Mouse (Mus musculus) right cerebral cortex, postnatal 25 days (tissue): ENCODE measurements at regions not wholly inside any gene's neighbourhood (a gene's known extent, or its start where the extent isn't known, plus 50 kb on each side); places are given as distances from the start of the nearest gene placed in this dataset.
A peak's percentile ranks its signal among the peaks of the same experiment; 100 is the strongest.

ENCODE experiments used
- DNase-seq: peaks from one replicate; pipeline ENCODE4 v3.0.0; 2022

GRCm38 (mm10) chr2:147926861-147927260, 119.9 kb downstream of the Foxa2 start:
- DNase-seq: no peak

DNA sequence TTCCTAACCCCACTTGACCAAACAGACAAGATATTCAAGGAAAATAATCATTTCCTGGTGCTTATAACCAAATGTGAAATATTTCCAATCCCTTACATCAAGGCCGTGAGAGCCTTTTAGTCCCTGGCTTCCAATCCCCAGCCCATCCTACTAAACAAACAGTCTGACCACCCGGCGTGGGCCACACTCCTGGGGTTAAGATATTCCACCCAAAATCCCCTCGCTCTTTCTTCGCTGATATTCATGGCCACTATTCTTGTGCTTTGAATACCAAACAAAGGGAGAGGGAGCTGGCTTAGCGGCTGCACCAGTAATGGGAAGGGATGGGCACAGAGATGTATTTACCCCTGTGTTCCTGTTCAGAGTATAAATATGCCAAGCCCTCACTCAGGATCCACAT, 139.4 kb downstream of the Foxa2 start:
- no peak for DNase-seq

- no peak for DNase-seq
Measured at GRCm38 (mm10) chr2:147905759-147906740, 140.7 kb downstream of the Foxa2 start.

DNA sequence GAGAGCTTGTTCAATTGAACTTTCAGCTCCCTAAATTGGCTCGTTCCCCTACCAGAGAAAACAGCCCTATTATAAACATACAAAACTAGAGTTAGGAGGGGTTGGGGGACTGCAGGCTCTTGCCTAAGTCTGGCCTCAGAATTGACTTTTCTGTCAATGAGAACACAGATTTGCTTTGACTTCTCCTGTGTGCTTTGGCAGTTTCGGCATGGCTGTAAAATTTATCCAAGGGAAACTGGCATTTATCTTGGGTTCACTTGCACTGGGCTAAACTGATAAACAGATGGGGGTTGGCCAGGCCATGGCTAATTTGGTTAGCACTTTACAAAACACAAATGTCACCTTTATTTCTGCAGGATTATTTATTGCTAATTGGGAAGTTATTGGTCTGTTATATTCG, 141.7 kb downstream of the Foxa2 start:
- no peak for DNase-seq

GRCm38 (mm10) chr2:147899236-147899635, 147.5 kb downstream of the Foxa2 start:
- DNase-seq: no peak

- peak; percentile 10 for DNase-seq
Measured at GRCm38 (mm10) chr2:147895691-147896090, 151.1 kb downstream of the Foxa2 start.

GRCm38 (mm10) chr2:147894213-147894612, 152.6 kb downstream of the Foxa2 start:
- DNase-seq: no peak

DNA sequence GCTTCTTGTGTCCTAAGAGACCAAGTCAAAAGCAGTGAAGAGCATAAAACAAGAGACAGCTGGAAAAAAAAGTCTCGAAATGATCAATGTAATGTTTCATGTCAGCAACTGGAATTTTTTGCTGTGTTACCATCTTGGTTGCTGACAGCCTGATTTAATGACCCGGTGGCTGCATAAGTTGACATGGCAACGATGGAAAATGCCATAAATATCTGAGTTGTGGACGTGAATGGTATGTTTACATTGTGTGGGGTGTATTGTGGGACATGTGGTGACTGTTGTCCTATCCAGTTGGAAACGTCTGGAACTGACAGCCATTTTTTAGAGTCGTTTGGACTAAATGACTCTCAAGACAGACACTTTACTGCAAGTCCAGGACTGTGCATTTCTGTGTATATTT, 160.6 kb downstream of the Foxa2 start:
- DNase-seq: no peak

DNA sequence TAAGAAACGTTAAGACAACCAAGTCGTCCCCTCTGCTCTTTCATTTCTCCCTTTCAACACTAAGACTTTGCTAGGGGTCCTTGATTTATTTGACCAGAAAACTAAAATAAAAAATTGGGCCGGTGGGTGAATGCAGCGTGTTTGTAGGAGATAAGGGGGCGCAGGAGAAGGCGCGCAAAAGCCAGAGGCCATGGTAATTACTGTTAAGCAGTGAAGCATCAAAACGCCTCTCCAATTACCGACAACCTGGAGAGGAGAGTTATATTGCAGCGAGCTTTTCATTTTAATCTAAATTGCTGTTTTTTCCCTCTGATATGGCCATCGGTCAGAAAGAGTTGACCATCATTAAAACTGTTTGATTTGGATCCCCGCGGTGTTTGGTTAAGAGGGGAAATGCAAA, 168.9 kb downstream of the Foxa2 start:
- DNase-seq: no peak

GRCm38 (mm10) chr2:147877543-147877904, 169.2 kb downstream of the Foxa2 start:
- no peak for DNase-seq

- DNase-seq: no peak
Measured at GRCm38 (mm10) chr2:147876708-147877542, 169.8 kb downstream of the Foxa2 start.

GRCm38 (mm10) chr2:147872972-147873371, 173.8 kb downstream of the Foxa2 start:
- DNase-seq: no peak

DNA sequence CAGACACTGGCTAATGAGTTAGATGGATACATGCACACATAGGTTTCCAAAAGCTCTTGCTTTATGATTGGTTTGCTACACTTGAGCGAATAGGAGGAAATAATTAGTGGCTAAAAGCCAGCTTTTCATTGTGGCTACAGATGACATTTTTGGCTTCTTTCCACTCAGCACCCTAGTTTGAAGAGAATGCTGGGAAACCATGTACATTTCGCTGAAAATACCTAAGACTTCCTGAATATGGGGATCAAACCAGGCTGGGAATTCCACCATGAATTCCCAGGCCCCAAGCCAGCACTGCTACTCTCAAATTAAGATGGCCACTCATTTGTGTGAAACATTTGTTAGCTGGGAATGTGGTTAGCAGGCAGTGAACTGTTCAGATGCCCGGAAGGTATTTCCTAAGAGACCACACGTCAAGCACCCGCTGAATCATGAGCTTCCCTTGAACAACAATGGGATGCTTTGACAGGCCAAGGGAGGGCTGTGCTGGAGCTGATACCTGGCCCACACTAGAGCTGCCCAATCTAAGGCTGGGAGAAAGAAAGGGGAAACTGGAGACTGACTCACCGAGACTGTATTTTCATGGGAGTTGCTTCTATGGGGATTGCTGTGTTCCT, 195.5 kb downstream of the Foxa2 start:
- no peak for DNase-seq

GRCm38 (mm10) chr2:147846968-147847749, 199.6 kb downstream of the Foxa2 start:
- DNase-seq: peak; percentile 12

DNA sequence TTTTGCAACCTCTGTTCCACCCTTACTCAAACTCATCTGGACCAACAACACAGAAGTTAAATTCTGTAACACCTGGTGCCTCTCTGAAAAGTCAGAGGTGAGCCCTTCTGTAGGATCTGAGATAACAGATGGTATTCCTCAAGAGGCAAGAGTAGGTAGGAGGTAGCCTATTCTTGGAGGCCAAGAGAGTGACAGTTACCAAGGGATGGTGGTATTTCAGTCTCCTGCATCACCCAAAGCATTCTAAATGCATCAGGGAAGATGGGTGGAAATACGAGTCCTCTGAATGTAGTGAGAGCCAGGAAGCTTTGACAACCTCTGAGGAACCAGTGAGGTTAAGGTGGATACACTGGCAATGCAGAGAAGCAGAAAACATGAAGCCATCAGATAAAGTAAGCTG, 201.5 kb downstream of the Foxa2 start:
- DNase-seq: no peak

GRCm38 (mm10) chr2:147840936-147841335, 205.8 kb downstream of the Foxa2 start:
- no peak for DNase-seq

DNA sequence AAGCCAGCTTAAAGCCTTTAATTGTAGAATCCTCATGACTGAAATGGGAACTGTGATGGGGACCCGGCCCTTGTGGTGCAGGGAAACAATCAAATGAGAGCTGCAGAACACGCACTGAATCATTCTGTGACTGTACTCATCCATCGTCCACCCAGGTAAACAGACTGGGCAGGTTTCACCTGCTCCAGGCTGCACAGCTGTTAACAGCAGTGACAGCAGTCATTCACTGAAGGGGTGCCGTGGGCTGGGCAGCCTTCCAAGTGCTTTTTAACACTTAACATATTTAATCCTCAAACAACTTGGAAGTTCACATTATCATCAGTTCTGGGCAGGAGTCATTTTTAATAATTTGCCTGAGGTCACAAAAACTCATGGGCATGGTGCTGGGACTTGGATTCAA, 208.2 kb downstream of the Foxa2 start:
- DNase-seq: no peak

DNA sequence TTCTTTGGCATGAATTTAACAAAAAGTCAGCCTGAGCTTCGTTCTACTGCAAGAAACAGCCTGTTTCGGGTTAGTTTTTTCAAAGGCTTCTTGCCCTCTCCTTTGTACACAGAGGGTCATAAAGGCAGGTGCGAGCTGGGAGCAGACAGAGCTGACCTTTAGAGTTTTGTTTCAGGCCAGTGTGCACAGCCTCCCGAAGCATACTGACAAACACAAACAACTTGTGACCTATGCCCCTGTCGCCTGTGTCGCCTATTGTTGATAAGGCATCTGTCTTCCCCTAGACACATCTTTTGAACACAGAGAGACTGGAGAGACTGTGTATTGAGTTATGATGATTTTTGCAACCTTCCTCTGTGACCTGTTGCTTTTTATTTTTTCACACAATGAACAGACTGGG, 216.2 kb downstream of the Foxa2 start:
- no peak for DNase-seq

- no peak for DNase-seq
Measured at GRCm38 (mm10) chr2:147816951-147817350, 229.8 kb downstream of the Foxa2 start.

- no peak for DNase-seq
Measured at GRCm38 (mm10) chr2:147814231-147814630, 232.5 kb downstream of the Foxa2 start.

DNA sequence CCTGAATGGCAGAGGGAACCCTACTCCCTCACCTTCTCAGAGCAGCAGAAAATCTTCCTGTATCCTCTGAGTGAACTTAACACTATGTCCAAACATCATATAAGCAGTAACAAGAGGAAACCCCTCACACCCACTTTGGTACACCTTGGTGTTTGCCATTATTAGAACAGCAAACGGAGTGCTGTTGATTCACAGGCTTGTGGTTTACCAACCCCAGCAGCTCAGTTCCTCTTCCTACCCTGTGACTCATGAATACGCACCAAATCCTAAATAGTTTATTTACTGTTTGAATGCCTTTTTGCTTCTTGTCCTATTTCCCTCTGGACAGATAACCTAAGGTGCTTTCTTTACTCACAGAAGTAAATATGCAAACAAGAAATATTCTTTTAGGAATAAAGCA, 233.3 kb downstream of the Foxa2 start:
- DNase-seq: no peak

GRCm38 (mm10) chr2:147808036-147808675, 238.6 kb downstream of the Foxa2 start:
- no peak for DNase-seq
